Mouse (Mus musculus): ENCODE results near the gene Pced1a.
"Not testable (repeated sequence)": the region's sequence is repeated elsewhere in the genome, so short reads cannot be mapped to it uniquely, and the experiment has no call there.

Pced1a gene

DNA sequence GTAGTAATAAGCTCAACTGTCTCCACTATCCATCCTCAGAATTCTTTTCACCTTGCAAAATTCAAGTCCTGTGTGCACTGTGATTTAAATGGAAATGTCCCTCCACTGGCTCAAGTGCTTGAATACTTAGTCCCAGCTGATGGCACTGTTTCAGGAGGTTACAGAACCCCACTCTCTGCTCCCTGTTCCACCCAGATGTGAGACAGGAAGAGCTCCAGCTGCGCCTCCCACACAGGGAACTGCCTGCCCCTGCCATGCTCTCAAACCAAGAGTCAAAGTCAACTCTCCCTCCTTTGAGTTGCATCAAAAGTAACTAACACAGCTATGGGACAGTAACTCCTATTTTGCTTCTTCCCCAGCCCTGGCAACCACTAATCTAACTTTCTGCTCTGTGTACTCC is 38.3 kb downstream of the Pced1a start:
- no peak for DNase-seq

DNA sequence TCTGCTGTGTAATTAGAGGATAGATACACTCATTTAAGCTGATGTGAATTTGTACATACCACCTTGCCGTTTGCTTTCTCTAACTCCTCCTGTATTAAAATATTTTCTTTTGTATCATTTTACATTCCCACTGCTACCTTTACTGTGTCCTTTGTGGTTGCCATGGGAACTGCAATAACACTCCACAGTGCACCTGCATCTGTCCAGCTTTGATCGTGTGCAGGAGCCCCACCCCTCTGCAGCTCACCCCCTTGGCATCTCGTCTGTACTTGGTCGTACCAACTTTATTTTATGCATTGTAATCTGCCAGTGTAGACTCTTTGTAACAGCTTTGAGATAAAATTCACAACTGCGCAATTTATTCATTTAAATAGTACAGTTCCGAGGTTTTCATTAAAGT is 40.6 kb downstream of the Pced1a start:
- DNase-seq, result no peak

DNA sequence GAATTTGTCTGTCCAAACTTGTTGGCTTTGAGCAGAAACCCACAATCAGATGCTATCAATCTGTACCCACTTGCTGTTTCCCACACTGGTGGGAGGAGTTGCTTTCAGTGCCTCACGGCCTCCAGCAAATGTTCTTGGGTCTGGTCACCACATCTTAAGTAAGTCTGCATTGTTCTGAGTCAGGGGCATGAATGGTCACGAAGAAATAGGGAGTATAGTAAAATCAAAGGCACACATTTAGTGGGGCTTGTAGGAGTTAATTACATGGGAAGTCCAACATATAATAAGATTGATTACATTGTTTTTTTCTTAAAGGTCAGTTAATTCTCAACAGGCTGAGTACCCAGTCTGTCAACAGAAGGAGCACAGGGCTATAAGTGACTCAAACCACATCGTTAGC is 41.3 kb downstream of the Pced1a start:
- no peak for DNase-seq

DNA sequence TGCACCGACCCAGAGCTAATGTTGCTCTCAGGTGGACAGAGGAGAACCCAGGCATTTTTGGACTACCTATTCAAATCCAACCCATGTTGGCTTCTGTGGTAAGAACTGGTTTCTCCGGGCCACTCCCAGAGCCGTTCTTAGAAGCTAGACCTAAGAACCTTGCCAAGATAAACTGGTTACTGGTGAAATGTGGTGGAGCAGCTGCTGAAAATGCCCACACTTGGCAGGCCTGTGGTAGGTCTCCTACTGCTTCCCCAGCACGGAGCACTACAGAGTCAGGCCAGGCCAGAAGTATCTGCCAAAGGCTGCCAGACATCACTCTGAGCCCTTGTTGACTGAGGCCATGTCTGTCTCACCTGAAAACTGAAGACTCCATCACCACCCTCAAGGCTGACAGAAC is 49.5 kb downstream of the Pced1a start:
- DNase-seq, result no peak

DNA sequence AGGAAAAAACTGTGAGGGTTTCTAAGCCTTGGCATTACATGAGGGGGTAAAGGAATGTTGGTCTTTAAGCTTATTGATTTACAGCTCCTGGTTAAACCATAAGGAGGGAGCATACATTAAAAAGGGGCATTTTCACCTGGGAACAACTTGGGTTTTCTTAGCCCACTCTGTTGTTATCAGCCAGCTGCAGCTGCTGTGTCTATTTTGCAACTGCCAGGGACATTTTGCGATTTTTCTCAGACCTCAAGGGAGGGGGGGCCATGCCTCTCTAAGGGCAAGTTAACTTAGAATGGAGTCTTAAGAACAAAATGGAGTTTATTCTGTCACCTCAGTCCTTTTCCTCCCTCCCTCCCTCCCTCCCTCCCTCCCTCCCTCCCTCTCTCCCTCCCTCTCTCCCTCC is 51.5 kb downstream of the Pced1a start:
- DNase-seq, result not testable (repeated sequence)

DNA sequence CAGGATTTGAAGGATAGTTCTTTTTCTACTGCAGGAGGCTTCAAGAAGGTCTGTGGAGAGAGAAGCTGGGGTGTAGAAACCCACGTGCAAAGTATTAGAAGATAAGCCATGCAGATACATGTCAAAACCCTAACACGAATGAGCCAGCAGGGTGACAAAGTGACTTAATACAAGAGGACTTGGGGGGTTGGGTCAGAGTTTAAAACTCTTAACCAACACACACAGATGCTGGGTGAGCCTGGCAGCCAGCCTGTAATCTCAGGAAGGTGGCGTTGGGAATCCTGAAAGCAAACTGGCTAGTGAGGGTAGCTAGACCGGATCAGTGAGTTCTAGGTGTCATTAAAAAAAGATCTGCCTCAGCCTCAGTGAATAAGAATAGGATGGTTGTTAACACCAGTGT is 57.1 kb downstream of the Pced1a start:
- DNase-seq, result no peak

All from cerebellum, adult 18-20 months (tissue).